ENCODE assay signal across 25 mouse cellular contexts in the genomic region with DNA sequence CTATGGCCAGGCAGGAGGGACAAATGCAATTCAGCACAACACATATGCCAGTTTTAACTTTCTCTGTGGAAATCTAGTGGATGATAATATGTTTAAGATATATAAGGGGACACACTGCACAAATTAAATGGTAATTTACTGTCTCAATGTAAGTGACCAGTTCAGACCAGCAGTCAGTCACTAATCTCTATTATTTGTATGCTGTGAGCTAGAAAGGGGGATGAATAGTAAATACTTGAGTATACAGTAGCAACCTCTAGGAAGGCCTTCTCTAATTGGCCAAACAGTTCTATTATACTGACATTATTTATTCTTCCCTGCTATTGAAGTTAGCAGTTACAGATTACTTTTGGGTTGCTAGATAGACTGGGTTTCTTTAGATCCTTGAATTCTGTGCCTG.
DNase-seq lines count a peak whose midpoint lies in the region; ATAC-seq and TF ChIP-seq lines count a peak whose summit lies in the region.
"Had no signal": no experiment of that assay in that cellular context is flagged by ENCODE, and none has a peak within 500 bp of the region (broad histone marks: within the 10 kb centered on the region; RNA-seq: fewer than 3 reads in every experiment).

No protein-coding gene starts in this region.

- no peak overlapping the region for H3K9ac ChIP-seq in forebrain, embryonic 11.5 days (ENCODE audit: low read length)
- no peak overlapping the region for H3K9ac ChIP-seq in forebrain, embryonic 14.5 days (ENCODE audit: low read length)
- H3K9ac ChIP-seq in forebrain, embryonic 15.5 days (replicated peaks), result no peak overlapping the region
- H3K9ac ChIP-seq: embryonic facial prominence, embryonic 13.5 days; embryonic facial prominence, embryonic 15.5 days; forebrain, embryonic 13.5 days had no signal

- H3K36me3 ChIP-seq in forebrain, embryonic 11.5 days (ENCODE audit: control insufficient read depth, insufficient read depth, low read length), result no peaks in the 10 kb centered on the region
- H3K36me3 ChIP-seq in forebrain, embryonic 10.5 days (replicated peaks), result no peaks in the 10 kb centered on the region
- H3K36me3 ChIP-seq in forebrain, embryonic 14.5 days (ENCODE audit: control insufficient read depth, insufficient read depth, low read length), result no peaks in the 10 kb centered on the region
- no peaks in the 10 kb centered on the region for H3K36me3 ChIP-seq in forebrain, embryonic 15.5 days
- H3K36me3 ChIP-seq: embryonic facial prominence, embryonic 13.5 days; embryonic facial prominence, embryonic 15.5 days; G1E had no signal

- TF ChIP-seq CTCF in brain, embryonic 14.5 days (IDR thresholded peaks at IDR 0.05; ENCODE audit: borderline replicate concordance, extremely low read depth, insufficient read depth, insufficient read length), result no peak

- no peak overlapping the region for H3K27ac ChIP-seq in forebrain, embryonic 11.5 days (ENCODE audit: low read depth, low read length)
- H3K27ac ChIP-seq in forebrain, embryonic 10.5 days, result no peak overlapping the region
- no peak overlapping the region for H3K27ac ChIP-seq in forebrain, embryonic 14.5 days (ENCODE audit: low read depth, low read length)
- no peak overlapping the region for H3K27ac ChIP-seq in forebrain, embryonic 15.5 days (replicated peaks)
- H3K27ac ChIP-seq: embryonic facial prominence, embryonic 13.5 days; embryonic facial prominence, embryonic 15.5 days; forebrain, embryonic 13.5 days had no signal

- H3K4me2 ChIP-seq in forebrain, embryonic 11.5 days (ENCODE audit: low read depth, low read length, severe bottlenecking), result no peak overlapping the region
- H3K4me2 ChIP-seq in forebrain, embryonic 14.5 days (ENCODE audit: low read length), result no peak overlapping the region
- H3K4me2 ChIP-seq in forebrain, embryonic 15.5 days (replicated peaks), result no peak overlapping the region
- H3K4me2 ChIP-seq: embryonic facial prominence, embryonic 13.5 days; embryonic facial prominence, embryonic 15.5 days; forebrain, embryonic 13.5 days had no signal

- H3K27me3 ChIP-seq in forebrain, embryonic 11.5 days (ENCODE audit: control insufficient read depth, insufficient read depth, low read length), result no peaks in the 10 kb centered on the region
- H3K27me3 ChIP-seq in forebrain, embryonic 10.5 days (ENCODE audit: poor library complexity, severe bottlenecking), result no peaks in the 10 kb centered on the region
- H3K27me3 ChIP-seq in forebrain, embryonic 14.5 days (replicated peaks; ENCODE audit: control insufficient read depth, insufficient read depth, low read length), result no peaks in the 10 kb centered on the region
- H3K27me3 ChIP-seq in forebrain, embryonic 15.5 days, result no peaks in the 10 kb centered on the region
- H3K27me3 ChIP-seq: CH12.LX; embryonic facial prominence, embryonic 15.5 days had no signal

- ATAC-seq in forebrain, embryonic 11.5 days (replicated peaks; ENCODE audit: low FRiP score), result peak; percentile 60; the same call in 1 of the 2 replicates
- ATAC-seq in forebrain, embryonic 14.5 days, result peak; percentile 47; the same call in 1 of the 2 replicates
- no peak for ATAC-seq in forebrain, embryonic 15.5 days (replicated peaks)
- ATAC-seq: activated CD4-positive, CD25-positive, alpha-beta regulatory T cell, adult 4 months; CD4-positive, CD25-positive, alpha-beta regulatory T cell, adult 4 months; Patski had no signal

- no peak for DNase-seq in forebrain, embryonic 11.5 days (ENCODE audit: low spot score)
- no peak for DNase-seq in forebrain, embryonic 10.5 days (ENCODE audit: extremely low spot score, low spot score)
- peak; percentile 25 for DNase-seq in forebrain, embryonic 14.5 days (ENCODE audit: low spot score)
- peak; percentile 50 for DNase-seq in brain, embryonic 14.5 days (ENCODE audit: low read depth)
- DNase-seq: adrenal gland, adult 8-10 months; adrenal gland, postnatal 14 days; adrenal gland, postnatal 36 days; B cell, adult 2 months; cerebellum, adult 11 months; cerebellum, adult 18-20 months; cerebellum, adult 8-10 months; cerebellum, adult 9-11 months; cerebellum, postnatal 14 days; cerebellum, postnatal 36 days; embryo, embryonic 11 days had no signal

- no peak for TF ChIP-seq POLR2A in brain, embryonic 14.5 days (IDR thresholded peaks at IDR 0.05; ENCODE audit: borderline replicate concordance, extremely low read depth, insufficient read depth, insufficient read length, poor library complexity, severe bottlenecking)

- no peaks in the 10 kb centered on the region for H3K9me3 ChIP-seq in forebrain, embryonic 11.5 days (ENCODE audit: control insufficient read depth, low read length)
- H3K9me3 ChIP-seq in forebrain, embryonic 10.5 days, result peaks cover 4% of the 10 kb centered on the region; the same call in 1 of the 2 replicates
- no peaks in the 10 kb centered on the region for H3K9me3 ChIP-seq in forebrain, embryonic 14.5 days (replicated peaks; ENCODE audit: control insufficient read depth, low read length)
- no peaks in the 10 kb centered on the region for H3K9me3 ChIP-seq in forebrain, embryonic 15.5 days
- H3K9me3 ChIP-seq: embryonic facial prominence, embryonic 13.5 days; embryonic facial prominence, embryonic 15.5 days; forebrain, embryonic 13.5 days had no signal

- H3K4me1 ChIP-seq in forebrain, embryonic 11.5 days (replicated peaks; ENCODE audit: control insufficient read depth, insufficient read depth, low read length), result peaks cover 8% of the 10 kb centered on the region; the same call in 1 of the 2 replicates
- H3K4me1 ChIP-seq in forebrain, embryonic 10.5 days, result peaks cover 36% of the 10 kb centered on the region
- H3K4me1 ChIP-seq in forebrain, embryonic 14.5 days (ENCODE audit: control insufficient read depth, insufficient read depth, low read length), result peaks cover 13% of the 10 kb centered on the region; the same call in 1 of the 2 replicates
- H3K4me1 ChIP-seq in forebrain, embryonic 15.5 days, result peaks cover 25% of the 10 kb centered on the region

- no peak overlapping the region for H3K4me3 ChIP-seq in forebrain, embryonic 11.5 days (ENCODE audit: low read depth, low read length)
- no peak overlapping the region for H3K4me3 ChIP-seq in forebrain, embryonic 10.5 days
- no peak overlapping the region for H3K4me3 ChIP-seq in forebrain, embryonic 14.5 days (ENCODE audit: low read depth, low read length)
- no peak overlapping the region for H3K4me3 ChIP-seq in forebrain, embryonic 15.5 days
- H3K4me3 ChIP-seq: embryonic facial prominence, embryonic 13.5 days; embryonic facial prominence, embryonic 15.5 days; erythroblast, embryonic 14.5 days; forebrain, embryonic 13.5 days had no signal

Comparison
In these comparisons a context has a peak if more than half of its experiments do, and no peak if none do; other contexts are left out.
1. DNase-seq: peak in forebrain, embryonic 14.5 days (single experiment) and brain, embryonic 14.5 days (single experiment); none in forebrain, embryonic 11.5 days (single experiment) and forebrain, embryonic 10.5 days (single experiment).